8 mouse cellular contexts compared by ENCODE assay signal in the genomic region with DNA sequence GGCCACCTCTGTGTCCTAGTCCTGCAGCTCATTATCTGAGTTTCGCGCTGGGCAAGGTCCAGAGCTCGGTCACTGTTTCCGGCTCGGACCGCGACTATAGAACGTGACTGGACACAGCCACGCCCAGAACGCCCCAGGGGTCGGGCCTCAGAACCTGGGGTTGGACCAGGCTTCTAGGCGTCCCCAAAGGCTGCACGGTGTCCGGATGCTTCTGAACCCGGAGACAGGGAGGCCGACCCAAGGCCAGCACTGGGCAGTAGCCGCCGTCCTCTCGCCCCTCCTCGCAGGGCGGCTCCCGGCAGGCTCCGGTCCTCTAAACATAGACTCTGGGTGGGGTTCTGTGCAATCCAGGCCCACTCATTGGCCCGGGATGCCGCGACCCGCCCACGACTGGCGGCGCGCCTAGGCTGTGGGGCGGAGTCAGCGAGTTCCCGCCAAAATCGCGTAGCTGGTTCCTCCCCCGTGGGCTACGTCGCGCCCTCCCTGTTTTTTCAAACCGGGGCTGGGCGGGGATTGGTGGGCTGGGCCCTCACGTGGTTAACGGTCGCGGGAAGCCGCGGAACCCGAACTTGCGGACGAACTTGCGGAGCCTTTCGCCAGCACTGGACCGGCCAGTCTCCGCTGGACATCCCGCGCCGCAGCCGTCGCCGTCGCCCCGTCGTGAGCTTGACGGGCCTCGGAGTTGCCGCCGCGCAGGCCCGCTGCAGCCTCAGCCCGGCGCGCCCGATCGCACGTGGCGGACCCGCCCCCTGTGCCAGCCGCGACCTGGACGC. TPM values are rescaled to one million over a fixed set of nuclear protein-coding genes. Genes with fewer than 3 reads are reported as not detected.
A peak's percentile ranks its signal among the peaks of the same experiment; 100 is the strongest.
DNase-seq lines count a peak whose midpoint lies in the region; ATAC-seq and TF ChIP-seq lines count a peak whose summit lies in the region.

TSS of gene Wee1 (plus strand) at position 531 of the 773 bp plus-strand sequence.

- H3K36me3 ChIP-seq in forebrain, embryonic 15.5 days, result no peaks in the 10 kb centered on the region
- peaks cover 11% of the 10 kb centered on the region for H3K36me3 ChIP-seq in lung, embryonic 14.5 days (ENCODE audit: insufficient read depth)
- no peaks in the 10 kb centered on the region for H3K36me3 ChIP-seq in thymus, adult 2 months (ENCODE audit: control insufficient read depth, insufficient read depth, low read length)

- no peaks in the 10 kb centered on the region for H3K9me3 ChIP-seq in forebrain, embryonic 15.5 days
- no peaks in the 10 kb centered on the region for H3K9me3 ChIP-seq in lung, embryonic 14.5 days (ENCODE audit: low read depth, low read length)

- peak; percentile 97 for DNase-seq in ES-CJ7 (ENCODE audit: low read depth, low spot score)
- DNase-seq in cerebellum, adult 11 months, result peak; percentile 99
- peak; percentile 98 to 100 for DNase-seq in heart, postnatal 36 days
- peak; percentile 97 to 99 for DNase-seq in layer of hippocampus, adult 2 months (ENCODE audit: low spot score in 2 of 2)
- DNase-seq in lung, embryonic 14.5 days, result peak; percentile 100
- DNase-seq in thymus, adult 2 months, result peak; percentile 97

- H3K4me2 ChIP-seq in forebrain, embryonic 15.5 days (replicated peaks), result peak within 1 kb of the TSS; percentile 77
- H3K4me2 ChIP-seq in lung, embryonic 14.5 days, result peak within 1 kb of the TSS; percentile 86

- H3K4me1 ChIP-seq in forebrain, embryonic 15.5 days, result peaks cover 21% of the 10 kb centered on the region
- peaks cover 5% of the 10 kb centered on the region; the same call in 1 of the 2 replicates for H3K4me1 ChIP-seq in lung, embryonic 14.5 days (ENCODE audit: insufficient read depth)
- H3K4me1 ChIP-seq in olfactory bulb, adult 2 months (ENCODE audit: control insufficient read depth, insufficient read depth, low read length), result peaks cover 8% of the 10 kb centered on the region; the same call in 1 of the 2 replicates
- peaks cover 8% of the 10 kb centered on the region for H3K4me1 ChIP-seq in thymus, adult 2 months (replicated peaks; ENCODE audit: control insufficient read depth, insufficient read depth, low read length)

- intact Hi-C loops in heart, postnatal 36 days (cut with DNase I), result loop anchor here (2.0 to 5.0 kb wide), 3 partner anchors 39 to 154 kb away; no protein-coding TSS in a partner anchor

- WGBS in forebrain, embryonic 15.5 days, result under 1% methylated on average over 81 of the region's 81 CpGs
- under 1% methylated on average over 81 of the region's 81 CpGs for WGBS in lung, embryonic 14.5 days
- under 1% methylated on average over 81 of the region's 81 CpGs for WGBS in olfactory bulb, adult 2 months
- WGBS in thymus, adult 2 months, result under 1% methylated on average over 81 of the region's 81 CpGs

- H3K9ac ChIP-seq in forebrain, embryonic 15.5 days (replicated peaks), result peak within 1 kb of the TSS; percentile 77
- peak within 1 kb of the TSS; percentile 92 for H3K9ac ChIP-seq in lung, embryonic 14.5 days

- peak; percentile 97 for ATAC-seq in forebrain, embryonic 15.5 days (replicated peaks)
- ATAC-seq in lung, embryonic 14.5 days (ENCODE audit: insufficient read depth), result peak; percentile 99

- TF ChIP-seq CTCF in layer of hippocampus, adult 2 months (conservative IDR thresholded peaks at IDR 0.05), result no peak
- TF ChIP-seq CTCF in lung, embryonic 14.5 days (IDR thresholded peaks at IDR 0.05; ENCODE audit: low read depth), result no peak
- TF ChIP-seq CTCF in olfactory bulb, adult 2 months (IDR thresholded peaks at IDR 0.05; ENCODE audit: insufficient read depth, low read depth, low read length), result no peak
- TF ChIP-seq CTCF in thymus, adult 2 months (IDR thresholded peaks at IDR 0.05; ENCODE audit: borderline replicate concordance, control insufficient read depth, extremely low read depth, insufficient read depth, low read length, poor library complexity), result no peak; the same call in 1 of the 2 replicates

- H3K27ac ChIP-seq in forebrain, embryonic 15.5 days (replicated peaks), result peak within 1 kb of the TSS; percentile 75
- H3K27ac ChIP-seq in layer of hippocampus, adult 2 months, result peak within 1 kb of the TSS; percentile 92
- peak within 1 kb of the TSS; percentile 97 for H3K27ac ChIP-seq in lung, embryonic 14.5 days (ENCODE audit: low read depth)
- peak within 1 kb of the TSS; percentile 61 for H3K27ac ChIP-seq in olfactory bulb, adult 2 months (ENCODE audit: insufficient read depth, low read depth, low read length)
- no peak within 1 kb of the TSS for H3K27ac ChIP-seq in thymus, adult 2 months (ENCODE audit: control insufficient read depth, insufficient read depth, low read length)

- TF ChIP-seq POLR2A in olfactory bulb, adult 2 months (IDR thresholded peaks at IDR 0.05; ENCODE audit: insufficient read depth, low read depth, low read length), result no peak
- 0 out of 2 replicates have a peak, but pooled peaks have one; percentile 42 for TF ChIP-seq POLR2A in thymus, adult 2 months (IDR thresholded peaks at IDR 0.05; ENCODE audit: control insufficient read depth, extremely low read depth, insufficient read depth, low read length, poor library complexity)

- no peaks in the 10 kb centered on the region for H3K27me3 ChIP-seq in forebrain, embryonic 15.5 days
- no peaks in the 10 kb centered on the region for H3K27me3 ChIP-seq in lung, embryonic 14.5 days (ENCODE audit: insufficient read depth, low read length)
- no peaks in the 10 kb centered on the region for H3K27me3 ChIP-seq in thymus, adult 2 months (ENCODE audit: control insufficient read depth, insufficient read depth, low read length)

- peak within 1 kb of the TSS; percentile 90 for H3K4me3 ChIP-seq in forebrain, embryonic 15.5 days
- peak within 1 kb of the TSS; percentile 88 for H3K4me3 ChIP-seq in layer of hippocampus, adult 2 months
- H3K4me3 ChIP-seq in lung, embryonic 14.5 days (ENCODE audit: low read depth, low read length), result peak within 1 kb of the TSS; percentile 99
- H3K4me3 ChIP-seq in olfactory bulb, adult 2 months (ENCODE audit: insufficient read depth, low read depth, low read length), result peak within 1 kb of the TSS; percentile 83
- H3K4me3 ChIP-seq in thymus, adult 2 months (ENCODE audit: control insufficient read depth, insufficient read depth, low read length), result peak within 1 kb of the TSS; percentile 74

RNA-seq across cellular contexts. Expression of gene Wee1, which starts in this region (rescaled TPM):
- polyA plus RNA-seq in forebrain, embryonic 15.5 days (2015; fragmentation: Nextera tagmentation; extraction: Ambion mirVana), result 12.3 and 14.1 TPM in 2 replicates
- 1 to 10 TPM; 9.2 to 9.8 TPM for total RNA-seq in heart, postnatal 36 days (2021)
- total RNA-seq in layer of hippocampus, adult 2 months (2021), result 10 to 100 TPM; 20.3 to 21.2 TPM
- polyA plus RNA-seq in lung, embryonic 14.5 days (2014; fragmentation: Nextera tagmentation; extraction: Ambion mirVana), result 44.0 and 47.1 TPM in 2 replicates
- not detected in 2 replicates for polyA plus RNA-seq in olfactory bulb, adult 2 months (2012; ENCODE audit: insufficient read depth, insufficient read length, low replicate concordance, missing spikeins)
- 13.0 and 32.6 TPM in 2 replicates for polyA plus RNA-seq in thymus, adult 2 months (2012; rRNA removed)

Comparison
In these comparisons a context has a peak if more than half of its experiments do, and no peak if none do; other contexts are left out.
1. RNA of gene Wee1 (polyA plus RNA-seq): 44.0 to 47.1 TPM in lung, embryonic 14.5 days, 13.0 to 32.6 TPM in thymus, adult 2 months and 12.3 to 14.1 TPM in forebrain, embryonic 15.5 days; not detected in olfactory bulb, adult 2 months; every median in the first group is over 10 times any median in the second.
2. Peak in every context shown above with its lines, with median percentiles within 50 percentile points of each other: DNase-seq and H3K4me3 ChIP-seq.